Mouse (Mus musculus): ENCODE results near the gene Wdr62. TPM values are rescaled to one million over a fixed set of nuclear protein-coding genes. Genes with fewer than 3 reads are reported as not detected.

Wdr62 gene
- polyA plus RNA-seq, 1 experiment from 2014 or later, result 11.3 TPM

DNA sequence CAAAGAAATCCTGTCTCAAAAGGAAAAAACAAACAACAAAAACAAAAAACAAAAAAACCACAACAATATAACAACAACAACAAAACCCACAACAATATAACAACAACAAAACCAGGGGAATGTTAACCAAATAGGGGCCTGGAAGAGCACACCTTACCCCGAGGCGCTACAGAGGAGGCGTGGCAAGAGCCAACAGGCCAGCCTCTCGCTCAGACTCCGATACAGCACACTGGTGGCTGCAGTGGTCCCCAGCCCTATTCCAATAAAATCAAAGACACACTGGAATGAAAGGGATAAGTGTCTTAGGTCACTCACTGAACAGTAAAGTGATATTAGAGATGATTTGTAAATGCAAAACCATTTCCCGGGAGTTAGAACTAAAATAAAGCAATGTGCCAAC lies 683 bp downstream of the Wdr62 start:
- H3K9ac ChIP-seq (ENCODE audit: low read length), result peak overlapping the region; percentile 71
- DNase-seq (ENCODE audit: low spot score, missing footprints) (no peak), ATAC-seq (ENCODE audit: low FRiP score) (0 out of 2 replicates have a peak, but pooled peaks have one; percentile 20)
- no peaks in the 10 kb centered on the region for H3K27me3 ChIP-seq (ENCODE audit: control insufficient read depth, insufficient read depth, low read length)
- no peaks in the 10 kb centered on the region for H3K36me3 ChIP-seq (ENCODE audit: control insufficient read depth, insufficient read depth, low read length)
- H3K27ac ChIP-seq (ENCODE audit: low read depth, low read length), result no peak overlapping the region; the same call in 1 of the 2 replicates
- H3K4me3 ChIP-seq (ENCODE audit: low read depth, low read length), result peak overlapping the region; percentile 75
- H3K4me2 ChIP-seq, result peak overlapping the region; percentile 85
- WGBS, result 0% methylated on average over 6 of the region's 6 CpGs
- peaks cover 11% of the 10 kb centered on the region for H3K4me1 ChIP-seq (ENCODE audit: control insufficient read depth, insufficient read depth, low read length)
- H3K9me3 ChIP-seq (ENCODE audit: control insufficient read depth, low read length), result no peaks in the 10 kb centered on the region

DNA sequence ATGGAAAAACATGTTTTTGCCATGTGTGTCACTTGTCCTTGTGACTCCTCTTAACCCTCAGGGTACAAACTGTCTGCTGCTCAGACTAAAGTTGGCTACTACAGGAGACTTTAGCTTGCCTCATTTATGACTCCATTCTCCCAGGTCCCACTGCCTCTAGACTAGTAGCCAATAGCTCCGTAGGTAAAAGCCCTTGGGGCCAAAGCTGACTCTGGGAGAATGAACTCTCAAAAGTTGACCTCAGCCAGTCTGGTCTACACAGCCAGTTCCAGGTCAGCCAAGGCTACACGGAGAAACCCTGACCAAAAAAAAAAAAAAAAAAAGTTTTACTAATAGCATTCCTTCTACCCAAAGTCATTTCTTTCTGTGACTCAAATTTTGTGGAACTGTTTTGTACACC lies 1.3 kb downstream of the Wdr62 start:
- Histone ChIP-seq H3K4me1 (ENCODE audit: control insufficient read depth, insufficient read depth, low read length) (peaks cover 11% of the 10 kb centered on the region), H3K9me3 (ENCODE audit: control insufficient read depth, low read length) (no peaks in the 10 kb centered on the region), H3K27ac (ENCODE audit: low read depth, low read length) (no peak overlapping the region), H3K4me3 (ENCODE audit: low read depth, low read length) (0 out of 2 replicates have a peak overlapping the region, but pooled peaks have one; percentile 75), H3K36me3 (ENCODE audit: control insufficient read depth, insufficient read depth, low read length) (no peaks in the 10 kb centered on the region), H3K9ac (ENCODE audit: low read length) (peak overlapping the region; percentile 71; the same call in 1 of the 2 replicates), H3K27me3 (ENCODE audit: control insufficient read depth, insufficient read depth, low read length) (no peaks in the 10 kb centered on the region), H3K4me2 (peak overlapping the region; percentile 85)
- DNase-seq (ENCODE audit: low spot score, missing footprints) (no peak), ATAC-seq (ENCODE audit: low FRiP score) (no peak)
- 57% methylated on average over 2 of the region's 2 CpGs for WGBS

DNA sequence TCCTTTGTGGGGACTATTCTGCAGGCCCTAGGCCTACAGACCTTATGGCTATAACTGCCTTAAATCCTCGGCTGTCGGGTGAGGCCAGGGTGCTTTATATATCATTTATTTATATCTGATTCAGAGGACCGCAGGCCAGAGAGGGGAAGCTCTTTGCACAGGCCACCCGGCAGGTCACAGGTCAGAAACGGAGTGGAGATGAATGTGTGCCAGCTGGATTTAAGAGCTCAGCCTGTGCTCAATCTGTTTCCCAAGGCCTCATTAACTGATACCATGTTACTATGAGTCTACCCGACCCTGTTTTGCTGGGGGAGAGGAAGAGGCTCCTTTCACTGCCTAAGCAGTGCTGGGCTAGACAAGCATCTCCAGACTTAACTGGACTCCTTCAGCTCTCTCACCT lies 5.8 kb downstream of the Wdr62 start:
- ATAC-seq (ENCODE audit: low FRiP score), result no peak
- no peak overlapping the region for H3K27ac ChIP-seq (ENCODE audit: low read depth, low read length)
- H3K9me3 ChIP-seq (ENCODE audit: control insufficient read depth, low read length), result no peaks in the 10 kb centered on the region
- no peak overlapping the region for H3K9ac ChIP-seq (ENCODE audit: low read length)
- H3K27me3 ChIP-seq (ENCODE audit: control insufficient read depth, insufficient read depth, low read length), result no peaks in the 10 kb centered on the region
- no peak overlapping the region for H3K4me2 ChIP-seq
- H3K4me1 ChIP-seq (ENCODE audit: control insufficient read depth, insufficient read depth, low read length), result peaks cover 6% of the 10 kb centered on the region; the same call in 1 of the 2 replicates
- no peak for DNase-seq (ENCODE audit: low spot score, missing footprints)
- no peak overlapping the region for H3K4me3 ChIP-seq (ENCODE audit: low read depth, low read length)
- peaks cover 3% of the 10 kb centered on the region; the same call in 1 of the 2 replicates for H3K36me3 ChIP-seq (ENCODE audit: control insufficient read depth, insufficient read depth, low read length)
- WGBS, result 86% methylated on average over 6 of the region's 6 CpGs

DNA sequence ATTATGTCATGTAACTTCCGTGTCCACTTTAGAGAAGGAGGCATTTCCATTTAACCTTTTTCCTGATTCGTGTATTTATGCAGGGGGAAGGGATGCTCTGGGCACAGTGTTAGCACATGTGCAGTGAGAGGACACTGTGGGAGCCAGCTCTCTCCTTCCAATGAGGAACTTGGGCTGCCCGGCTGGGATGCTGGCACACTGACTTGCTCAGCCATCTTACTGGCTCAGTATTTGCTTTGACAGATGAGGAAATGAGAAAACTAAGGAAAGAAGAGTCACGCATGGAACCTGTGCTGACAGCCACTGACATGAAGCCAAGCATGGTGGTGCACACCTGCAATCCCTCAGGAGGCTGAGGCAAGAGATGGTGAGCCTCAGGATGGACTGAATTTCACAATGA lies 10.6 kb downstream of the Wdr62 start:
- H3K4me2 ChIP-seq, result no peak overlapping the region
- WGBS, result 92% methylated on average over 4 of the region's 4 CpGs
- no peak overlapping the region for H3K27ac ChIP-seq (ENCODE audit: low read depth, low read length)
- H3K4me1 ChIP-seq (ENCODE audit: control insufficient read depth, insufficient read depth, low read length), result no peaks in the 10 kb centered on the region
- H3K9me3 ChIP-seq (ENCODE audit: control insufficient read depth, low read length), result no peaks in the 10 kb centered on the region
- peaks cover 7% of the 10 kb centered on the region for H3K36me3 ChIP-seq (ENCODE audit: control insufficient read depth, insufficient read depth, low read length)
- H3K27me3 ChIP-seq (ENCODE audit: control insufficient read depth, insufficient read depth, low read length), result no peaks in the 10 kb centered on the region
- no peak overlapping the region for H3K9ac ChIP-seq (ENCODE audit: low read length)
- DNase-seq (ENCODE audit: low spot score, missing footprints) (no peak), ATAC-seq (ENCODE audit: low FRiP score) (no peak)
- no peak overlapping the region for H3K4me3 ChIP-seq (ENCODE audit: low read depth, low read length)

DNA sequence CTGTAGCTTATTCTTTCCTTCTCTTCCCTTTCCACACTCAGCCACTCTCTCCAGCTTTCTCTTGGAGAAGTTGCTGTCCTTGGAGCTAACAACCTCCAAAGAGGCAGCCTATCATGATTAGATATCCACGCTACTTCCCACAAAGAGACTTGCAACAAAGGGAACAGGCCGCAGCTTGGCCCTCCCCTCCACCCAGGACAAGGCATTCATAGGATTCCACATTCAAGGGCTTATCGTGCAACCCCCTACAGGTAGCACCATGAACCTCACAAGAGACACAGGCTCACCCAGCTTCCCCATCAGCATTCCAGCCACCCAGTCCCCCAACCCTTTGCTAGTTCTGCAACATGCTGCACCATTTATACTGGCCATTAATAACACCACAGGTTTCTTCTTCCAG lies 13.4 kb downstream of the Wdr62 start:
- ATAC-seq (ENCODE audit: low FRiP score), result no peak
- Histone ChIP-seq H3K27me3 (ENCODE audit: control insufficient read depth, insufficient read depth, low read length) (no peaks in the 10 kb centered on the region), H3K27ac (ENCODE audit: low read depth, low read length) (no peak overlapping the region), H3K9ac (ENCODE audit: low read length) (no peak overlapping the region), H3K4me2 (no peak overlapping the region), H3K9me3 (ENCODE audit: control insufficient read depth, low read length) (no peaks in the 10 kb centered on the region), H3K36me3 (ENCODE audit: control insufficient read depth, insufficient read depth, low read length) (peaks cover 10% of the 10 kb centered on the region), H3K4me1 (ENCODE audit: control insufficient read depth, insufficient read depth, low read length) (no peaks in the 10 kb centered on the region), H3K4me3 (ENCODE audit: low read depth, low read length) (no peak overlapping the region)
- WGBS, result 85% methylated on average over 3 of the region's 3 CpGs
- no peak for DNase-seq (ENCODE audit: low spot score, missing footprints)

DNA sequence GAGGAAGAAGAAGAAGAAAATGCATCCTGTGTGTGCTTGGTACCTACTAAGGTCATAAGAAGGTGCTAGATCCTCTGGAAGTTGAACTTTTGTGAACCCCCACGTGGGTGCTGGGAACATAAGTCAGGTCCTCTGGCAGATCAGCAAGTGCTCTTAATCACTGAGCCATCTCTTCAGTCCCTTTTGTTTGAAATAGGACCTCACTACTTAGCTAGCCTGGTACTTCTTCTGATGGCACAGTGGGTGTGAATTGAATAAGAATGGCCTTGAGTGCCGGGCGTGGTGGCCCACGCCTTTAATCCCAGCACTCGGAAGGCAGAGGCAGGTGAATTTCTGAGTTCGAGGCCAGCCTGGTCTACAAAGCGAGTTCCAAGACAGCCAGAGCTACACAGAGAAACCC lies 14.3 kb downstream of the Wdr62 start:
- 91% methylated on average over 7 of the region's 7 CpGs for WGBS
- peaks cover 13% of the 10 kb centered on the region for H3K36me3 ChIP-seq (ENCODE audit: control insufficient read depth, insufficient read depth, low read length)
- no peak for ATAC-seq (ENCODE audit: low FRiP score)

DNA sequence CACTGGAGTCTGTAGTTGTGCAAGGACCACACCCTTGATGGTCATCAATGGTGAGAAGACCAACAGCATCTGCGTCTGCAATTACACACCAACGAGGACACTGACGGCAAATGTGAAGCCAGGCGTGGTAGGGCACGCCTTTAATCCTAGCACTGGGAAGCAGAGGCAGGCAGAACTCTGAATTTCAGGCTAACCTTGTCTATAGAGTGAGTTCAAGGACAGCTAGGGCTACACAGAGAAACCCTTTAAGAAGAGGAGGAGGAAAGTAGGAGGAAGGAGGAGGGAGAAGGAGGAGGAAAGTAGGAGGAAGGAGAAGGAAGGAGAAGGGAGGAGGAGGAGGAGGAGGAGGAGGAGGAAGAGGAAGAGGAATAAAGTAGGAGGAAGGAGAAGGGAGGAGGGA lies 14.7 kb downstream of the Wdr62 start:
- Histone ChIP-seq H3K4me1 (ENCODE audit: control insufficient read depth, insufficient read depth, low read length) (no peaks in the 10 kb centered on the region), H3K9me3 (ENCODE audit: control insufficient read depth, low read length) (no peaks in the 10 kb centered on the region), H3K9ac (ENCODE audit: low read length) (no peak overlapping the region), H3K27me3 (ENCODE audit: control insufficient read depth, insufficient read depth, low read length) (no peaks in the 10 kb centered on the region), H3K36me3 (ENCODE audit: control insufficient read depth, insufficient read depth, low read length) (peaks cover 13% of the 10 kb centered on the region), H3K27ac (ENCODE audit: low read depth, low read length) (no peak overlapping the region), H3K4me2 (no peak overlapping the region), H3K4me3 (ENCODE audit: low read depth, low read length) (no peak overlapping the region)
- WGBS, result 93% methylated on average over 5 of the region's 5 CpGs
- ATAC-seq (ENCODE audit: low FRiP score) (no peak), DNase-seq (ENCODE audit: low spot score, missing footprints) (no peak)

More for the DNA sequence above, 14.3 kb downstream of the Wdr62 start:
- no peaks in the 10 kb centered on the region for H3K27me3 ChIP-seq (ENCODE audit: control insufficient read depth, insufficient read depth, low read length)
- H3K9ac ChIP-seq (ENCODE audit: low read length), result no peak overlapping the region
- no peaks in the 10 kb centered on the region for H3K9me3 ChIP-seq (ENCODE audit: control insufficient read depth, low read length)
- H3K4me3 ChIP-seq (ENCODE audit: low read depth, low read length), result no peak overlapping the region
- no peaks in the 10 kb centered on the region for H3K4me1 ChIP-seq (ENCODE audit: control insufficient read depth, insufficient read depth, low read length)
- no peak overlapping the region for H3K27ac ChIP-seq (ENCODE audit: low read depth, low read length)
- no peak overlapping the region for H3K4me2 ChIP-seq
- DNase-seq (ENCODE audit: low spot score, missing footprints), result no peak

DNA sequence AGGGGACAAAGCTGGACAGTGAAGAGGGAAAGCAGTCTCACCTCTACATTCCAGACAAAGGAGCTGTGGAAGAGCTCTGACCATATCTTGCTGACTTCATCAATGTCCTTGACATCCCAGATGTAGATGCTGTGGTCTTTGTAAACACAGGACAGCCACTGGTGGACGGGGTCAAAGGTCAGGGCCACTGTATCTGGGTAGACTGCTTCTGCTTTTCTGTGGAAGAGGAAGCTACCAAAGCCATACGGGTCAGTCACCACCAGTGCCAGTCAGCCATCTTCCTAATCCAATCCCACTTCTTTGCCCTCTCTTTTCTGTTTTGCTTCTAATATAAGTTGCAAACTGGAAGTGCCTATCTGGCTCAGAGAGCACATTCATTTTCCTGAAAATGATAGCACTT lies 15.2 kb downstream of the Wdr62 start:
- Histone ChIP-seq H3K9me3 (ENCODE audit: control insufficient read depth, low read length) (no peaks in the 10 kb centered on the region), H3K9ac (ENCODE audit: low read length) (no peak overlapping the region), H3K4me3 (ENCODE audit: low read depth, low read length) (no peak overlapping the region), H3K4me2 (no peak overlapping the region), H3K4me1 (ENCODE audit: control insufficient read depth, insufficient read depth, low read length) (no peaks in the 10 kb centered on the region), H3K27me3 (ENCODE audit: control insufficient read depth, insufficient read depth, low read length) (no peaks in the 10 kb centered on the region), H3K27ac (ENCODE audit: low read depth, low read length) (no peak overlapping the region), H3K36me3 (ENCODE audit: control insufficient read depth, insufficient read depth, low read length) (peaks cover 13% of the 10 kb centered on the region)
- ATAC-seq (ENCODE audit: low FRiP score) (no peak), DNase-seq (ENCODE audit: low spot score, missing footprints) (no peak)
- WGBS, result 83% methylated on average over 2 of the region's 2 CpGs

DNA sequence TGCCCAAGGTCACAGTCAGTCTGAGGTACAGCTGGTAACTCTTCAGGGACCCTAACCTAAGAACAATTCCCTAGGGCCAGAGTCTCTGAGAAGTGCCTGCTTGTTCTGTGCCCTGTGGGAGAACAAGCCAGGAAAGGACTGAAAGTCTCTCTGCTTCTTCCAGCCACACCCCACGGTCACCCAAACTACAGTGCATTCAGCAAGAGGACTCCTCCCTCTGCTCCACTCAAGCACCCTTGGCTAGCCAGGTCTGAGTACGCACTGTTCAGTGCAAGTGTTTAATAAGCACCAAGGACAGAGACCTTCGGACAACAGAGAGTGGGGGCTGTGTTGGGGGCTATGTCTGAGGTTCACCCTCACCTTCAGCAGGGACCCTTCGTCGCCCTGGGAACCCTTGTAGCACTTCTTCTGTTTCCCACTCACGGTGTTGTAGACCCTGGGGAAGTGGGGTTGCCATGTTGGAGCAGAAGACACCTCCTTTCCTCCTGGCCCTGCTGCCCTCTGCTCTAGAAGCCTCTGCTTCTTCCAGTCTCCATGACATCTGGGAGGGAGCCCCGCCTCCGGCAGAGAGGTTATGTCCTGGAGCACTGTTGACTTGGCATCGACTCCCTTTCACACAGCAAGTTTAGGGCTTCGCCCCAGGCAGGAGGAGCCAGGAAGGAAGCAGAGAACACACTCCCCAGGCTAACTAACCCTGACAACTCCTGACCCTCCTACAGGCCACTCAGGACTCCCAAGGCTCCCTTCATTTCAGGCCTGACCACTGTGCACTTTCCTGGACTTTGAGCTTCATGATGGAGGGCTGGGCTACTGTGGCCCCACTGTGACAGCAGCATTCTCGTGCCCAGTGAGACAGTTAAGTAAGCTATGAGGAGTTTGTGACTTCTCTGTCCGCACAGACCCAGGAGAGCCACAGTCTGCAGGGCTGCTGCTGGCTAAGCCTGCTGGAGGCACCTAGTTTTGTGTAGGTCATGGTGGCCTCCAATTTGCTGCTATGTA lies 28.0 kb downstream of the Wdr62 start:
- no peaks in the 10 kb centered on the region; the same call in 1 of the 2 replicates for H3K36me3 ChIP-seq (ENCODE audit: control insufficient read depth, insufficient read depth, low read length)
- H3K4me3 ChIP-seq (ENCODE audit: low read depth, low read length), result no peak overlapping the region
- WGBS, result 90% methylated on average over 12 of the region's 12 CpGs
- no peaks in the 10 kb centered on the region for H3K4me1 ChIP-seq (ENCODE audit: control insufficient read depth, insufficient read depth, low read length)
- DNase-seq (ENCODE audit: low spot score, missing footprints) (no peak), ATAC-seq (ENCODE audit: low FRiP score) (no peak)
- no peak overlapping the region for H3K4me2 ChIP-seq
- no peaks in the 10 kb centered on the region for H3K27me3 ChIP-seq (ENCODE audit: control insufficient read depth, insufficient read depth, low read length)
- no peak overlapping the region for H3K9ac ChIP-seq (ENCODE audit: low read length)
- no peak overlapping the region for H3K27ac ChIP-seq (ENCODE audit: low read depth, low read length)
- no peaks in the 10 kb centered on the region for H3K9me3 ChIP-seq (ENCODE audit: control insufficient read depth, low read length)
